Mouse (Mus musculus): ENCODE results near the gene Catsper3. TPM values are rescaled to one million over a fixed set of nuclear protein-coding genes. Genes with fewer than 3 reads are reported as not detected.

The Catsper3 gene
- polyA plus RNA-seq, 1 experiment from 2014 or later: not detected

DNA sequence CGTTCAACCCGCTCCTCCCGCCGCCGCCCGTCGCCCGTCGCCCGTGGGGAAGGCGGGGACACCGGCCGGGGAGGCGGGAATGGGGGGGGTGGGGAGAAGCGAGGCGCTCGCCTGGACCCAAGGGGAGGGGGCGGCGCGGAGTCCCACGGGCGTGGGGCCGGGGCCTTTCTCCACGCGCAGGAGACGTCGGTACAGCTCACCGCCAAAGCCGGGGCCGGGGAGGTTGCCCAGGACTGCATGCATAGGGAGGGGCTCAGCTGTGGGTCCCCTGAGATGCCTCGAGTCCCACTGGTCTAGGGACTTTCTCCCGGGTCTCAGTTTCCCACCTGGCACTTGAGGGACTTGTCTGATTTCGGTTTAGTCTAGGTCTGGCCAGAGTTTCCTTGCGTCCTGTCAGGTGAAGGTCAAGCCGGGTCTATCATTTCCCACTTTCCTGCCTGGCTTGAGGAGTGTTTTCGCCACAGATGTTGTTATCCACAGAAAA lies 51.8 kb downstream of the Catsper3 start, which contains the start of gene Pitx1:
Pitx1 (minus strand) TSS at position 51 of the 484 bp plus-strand sequence.
- 0 out of 2 replicates have a peak within 1 kb of the TSS, but pooled peaks have one; percentile 10 for H3K4me3 ChIP-seq (replicated peaks; ENCODE audit: low read depth, low read length)
- H3K36me3 ChIP-seq (ENCODE audit: control insufficient read depth, insufficient read depth, low read length): no peaks in the 10 kb centered on the region
- peaks cover 3% of the 10 kb centered on the region; the same call in 1 of the 2 replicates for H3K4me1 ChIP-seq (ENCODE audit: control insufficient read depth, insufficient read depth, low read length)
- H3K4me2 ChIP-seq (ENCODE audit: low read length): no peak within 1 kb of the TSS
- H3K27ac ChIP-seq (replicated peaks; ENCODE audit: low read depth, low read length): no peak within 1 kb of the TSS
- WGBS: under 1% methylated on average over 36 of the region's 36 CpGs
- H3K9ac ChIP-seq (replicated peaks; ENCODE audit: low read length): no peak within 1 kb of the TSS
- no peaks in the 10 kb centered on the region for H3K9me3 ChIP-seq (ENCODE audit: control insufficient read depth, low read length)
- ATAC-seq (ENCODE audit: low FRiP score, low TSS enrichment) (no peak), DNase-seq (no peak)
- H3K27me3 ChIP-seq (ENCODE audit: control insufficient read depth, insufficient read depth, low read length): peaks cover 92% of the 10 kb centered on the region

DNA sequence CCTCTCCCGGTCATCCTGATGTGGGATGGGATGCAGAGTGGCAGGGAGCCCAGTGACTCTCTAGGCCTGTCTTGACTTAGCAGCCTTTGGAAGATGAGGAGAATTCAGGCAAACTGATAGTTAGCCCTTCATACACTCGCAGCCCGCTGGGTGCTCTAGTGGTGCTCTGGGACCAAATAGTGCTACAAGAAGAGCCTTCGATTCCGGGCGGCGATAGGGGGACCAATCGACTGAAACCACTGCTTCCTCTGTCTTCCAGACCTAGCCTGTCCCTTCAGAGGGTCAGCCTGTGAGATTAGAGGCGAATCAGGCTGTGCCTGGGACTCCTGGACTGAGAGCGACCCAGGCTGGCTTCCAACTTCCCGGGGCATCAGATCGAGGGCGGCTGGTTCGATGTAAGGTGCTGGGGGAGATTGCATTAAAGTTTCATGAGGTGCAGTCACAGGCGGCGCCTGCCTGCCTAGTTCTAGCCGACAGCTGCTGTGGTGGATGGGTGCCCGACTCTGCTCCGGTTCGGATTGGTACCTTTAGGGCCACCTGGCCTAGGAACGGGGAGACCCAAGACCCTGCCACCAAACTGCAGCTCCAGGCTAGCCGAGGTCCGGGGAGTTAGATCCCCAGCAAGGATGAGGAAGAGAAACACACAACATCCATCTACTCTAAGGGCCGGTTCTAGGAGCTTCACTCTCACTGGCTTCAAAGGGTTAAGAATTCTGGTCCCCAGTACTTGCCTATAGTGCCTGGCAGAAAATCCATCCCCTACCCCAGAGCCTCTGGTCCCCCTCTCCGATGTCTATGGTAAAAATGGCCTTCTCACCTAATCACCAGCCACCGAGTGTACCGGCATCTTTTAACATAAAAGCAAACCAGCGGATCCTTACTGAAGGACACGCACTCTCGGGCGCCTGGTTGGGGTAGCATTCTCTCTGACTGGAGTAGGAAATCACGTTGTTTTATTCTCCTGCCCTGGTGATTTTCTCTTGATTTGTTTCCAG lies 52.7 kb downstream of the Catsper3 start:
- H3K4me1 ChIP-seq (ENCODE audit: control insufficient read depth, insufficient read depth, low read length): peaks cover 2% of the 10 kb centered on the region; the same call in 1 of the 2 replicates
- no peak overlapping the region for H3K4me2 ChIP-seq (ENCODE audit: low read length)
- no peaks in the 10 kb centered on the region for H3K9me3 ChIP-seq (ENCODE audit: control insufficient read depth, low read length)
- H3K4me3 ChIP-seq (replicated peaks; ENCODE audit: low read depth, low read length): no peak overlapping the region
- H3K27me3 ChIP-seq (ENCODE audit: control insufficient read depth, insufficient read depth, low read length): peaks cover 92% of the 10 kb centered on the region
- ATAC-seq (ENCODE audit: low FRiP score, low TSS enrichment): no peak
- 2% methylated on average over 32 of the region's 32 CpGs for WGBS
- DNase-seq: peak; percentile 36
- no peaks in the 10 kb centered on the region for H3K36me3 ChIP-seq (ENCODE audit: control insufficient read depth, insufficient read depth, low read length)
- H3K27ac ChIP-seq (replicated peaks; ENCODE audit: low read depth, low read length): no peak overlapping the region
- no peak overlapping the region for H3K9ac ChIP-seq (replicated peaks; ENCODE audit: low read length)

DNA sequence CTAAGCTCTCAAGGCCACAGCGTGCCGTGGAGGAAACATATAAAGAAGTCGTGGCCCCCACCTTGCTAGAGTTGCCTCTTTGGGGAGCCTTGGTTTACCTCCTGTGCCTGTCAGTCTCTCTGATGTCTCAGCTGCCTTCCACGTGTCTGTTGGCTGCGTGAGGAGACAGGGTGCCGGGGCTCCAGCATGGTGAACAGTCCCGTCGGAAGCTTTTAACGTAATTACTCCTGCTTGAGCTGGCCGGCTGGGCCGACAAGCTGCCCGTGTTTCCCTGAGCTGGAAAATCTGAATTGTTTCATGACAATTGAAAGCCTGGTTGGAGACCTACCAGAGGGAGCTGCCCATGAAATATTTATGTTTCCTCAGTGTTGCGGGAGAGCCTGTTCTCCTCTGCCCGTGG lies 55.9 kb downstream of the Catsper3 start:
- peak; percentile 57 for DNase-seq
- H3K4me3 ChIP-seq (replicated peaks; ENCODE audit: low read depth, low read length): no peak overlapping the region
- H3K27me3 ChIP-seq (ENCODE audit: control insufficient read depth, insufficient read depth, low read length): peaks cover 65% of the 10 kb centered on the region
- ATAC-seq (ENCODE audit: low FRiP score, low TSS enrichment): no peak
- H3K27ac ChIP-seq (replicated peaks; ENCODE audit: low read depth, low read length): no peak overlapping the region
- no peak overlapping the region for H3K9ac ChIP-seq (replicated peaks; ENCODE audit: low read length)
- H3K4me1 ChIP-seq (ENCODE audit: control insufficient read depth, insufficient read depth, low read length): peaks cover 2% of the 10 kb centered on the region; the same call in 1 of the 2 replicates
- no peaks in the 10 kb centered on the region for H3K9me3 ChIP-seq (ENCODE audit: control insufficient read depth, low read length)
- H3K4me2 ChIP-seq (ENCODE audit: low read length): no peak overlapping the region
- no peaks in the 10 kb centered on the region for H3K36me3 ChIP-seq (ENCODE audit: control insufficient read depth, insufficient read depth, low read length)
- WGBS: 14% methylated on average over 14 of the region's 14 CpGs

DNA sequence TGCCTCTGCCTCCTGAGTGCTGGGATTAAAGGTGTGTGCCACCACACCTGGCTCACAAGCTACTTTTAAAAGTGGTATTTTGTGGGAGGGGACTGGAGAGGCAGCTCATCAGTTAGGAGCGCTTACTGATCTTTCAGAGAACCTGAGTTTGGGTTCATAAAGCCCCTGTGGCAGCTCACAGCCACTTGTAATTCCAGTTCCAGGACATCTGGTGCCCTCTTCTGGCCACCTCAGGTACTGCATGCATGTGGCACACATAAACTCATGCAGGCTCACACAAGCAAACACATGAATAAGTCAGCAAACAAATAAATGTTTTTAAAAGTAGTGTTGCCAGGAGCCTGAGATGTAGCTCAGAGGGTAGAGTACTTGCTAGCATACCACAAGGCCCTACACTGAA lies 59.3 kb downstream of the Catsper3 start:
- Histone ChIP-seq H3K4me2 (ENCODE audit: low read length) (no peak overlapping the region), H3K36me3 (ENCODE audit: control insufficient read depth, insufficient read depth, low read length) (no peaks in the 10 kb centered on the region), H3K27me3 (ENCODE audit: control insufficient read depth, insufficient read depth, low read length) (peaks cover 30% of the 10 kb centered on the region), H3K9me3 (ENCODE audit: control insufficient read depth, low read length) (no peaks in the 10 kb centered on the region), H3K4me1 (ENCODE audit: control insufficient read depth, insufficient read depth, low read length) (no peaks in the 10 kb centered on the region), H3K27ac (replicated peaks; ENCODE audit: low read depth, low read length) (no peak overlapping the region), H3K9ac (replicated peaks; ENCODE audit: low read length) (no peak overlapping the region), H3K4me3 (replicated peaks; ENCODE audit: low read depth, low read length) (no peak overlapping the region)
- WGBS: 95% methylated on average over 1 of the region's 1 CpGs
- DNase-seq: no peak
- ATAC-seq (ENCODE audit: low FRiP score, low TSS enrichment): no peak

DNA sequence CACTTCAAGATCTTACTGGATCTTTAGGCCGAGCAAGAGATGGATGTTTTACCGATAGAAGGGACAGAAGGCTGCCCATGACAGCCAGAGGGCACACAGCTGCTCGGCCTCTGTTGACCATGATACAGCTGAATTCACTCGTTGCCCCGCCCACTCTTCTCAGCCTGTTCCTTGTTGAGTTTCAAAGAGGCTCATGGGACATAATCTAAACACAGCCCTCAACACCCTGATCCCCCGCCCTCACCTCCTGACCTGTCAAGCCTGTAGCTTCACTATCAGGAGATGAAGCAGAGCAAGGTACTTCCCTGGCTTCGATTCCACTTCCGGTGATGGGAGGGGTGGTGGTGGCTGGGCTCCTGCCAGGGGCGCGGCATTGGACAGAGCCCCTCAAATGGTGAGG lies 63.4 kb downstream of the Catsper3 start:
- Histone ChIP-seq H3K36me3 (ENCODE audit: control insufficient read depth, insufficient read depth, low read length) (no peaks in the 10 kb centered on the region), H3K4me2 (ENCODE audit: low read length) (no peak overlapping the region), H3K4me3 (replicated peaks; ENCODE audit: low read depth, low read length) (no peak overlapping the region), H3K9me3 (ENCODE audit: control insufficient read depth, low read length) (no peaks in the 10 kb centered on the region), H3K4me1 (ENCODE audit: control insufficient read depth, insufficient read depth, low read length) (no peaks in the 10 kb centered on the region), H3K9ac (replicated peaks; ENCODE audit: low read length) (no peak overlapping the region), H3K27ac (replicated peaks; ENCODE audit: low read depth, low read length) (no peak overlapping the region), H3K27me3 (ENCODE audit: control insufficient read depth, insufficient read depth, low read length) (no peaks in the 10 kb centered on the region)
- 60% methylated on average over 10 of the region's 10 CpGs for WGBS
- ATAC-seq (ENCODE audit: low FRiP score, low TSS enrichment) (no peak), DNase-seq (no peak)

DNA sequence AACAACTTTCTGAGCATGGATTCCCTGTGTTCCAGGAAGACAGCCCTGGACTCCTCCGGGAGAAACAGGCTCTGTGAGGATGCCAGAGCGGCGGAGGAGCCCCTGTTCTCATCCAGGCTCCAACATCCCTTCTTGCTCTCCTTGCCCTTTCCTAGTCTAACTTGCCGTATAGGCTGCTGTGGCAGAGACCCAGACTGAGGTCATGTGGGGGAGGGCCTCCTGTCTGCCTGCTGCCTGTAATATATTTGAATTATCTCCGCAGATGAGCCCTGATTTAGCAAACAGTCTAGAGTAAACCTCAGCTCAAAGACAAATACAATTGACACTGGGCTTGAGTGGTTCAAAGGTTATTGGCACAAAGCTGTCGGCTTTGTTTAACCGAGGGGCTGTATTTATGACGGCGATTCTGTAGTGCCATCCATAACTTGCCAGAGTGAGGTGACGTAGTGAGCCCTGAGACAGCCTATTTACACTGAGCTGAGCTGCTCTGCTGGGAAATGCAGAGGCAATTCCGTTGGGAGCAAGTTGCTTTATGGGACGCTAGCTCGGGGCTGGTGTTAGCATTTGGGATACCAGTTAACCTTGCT lies 64.3 kb downstream of the Catsper3 start:
- no peak for DNase-seq
- Histone ChIP-seq H3K27me3 (ENCODE audit: control insufficient read depth, insufficient read depth, low read length) (no peaks in the 10 kb centered on the region), H3K9ac (replicated peaks; ENCODE audit: low read length) (no peak overlapping the region), H3K4me2 (ENCODE audit: low read length) (no peak overlapping the region), H3K9me3 (ENCODE audit: control insufficient read depth, low read length) (no peaks in the 10 kb centered on the region), H3K4me1 (ENCODE audit: control insufficient read depth, insufficient read depth, low read length) (no peaks in the 10 kb centered on the region), H3K4me3 (replicated peaks; ENCODE audit: low read depth, low read length) (no peak overlapping the region), H3K36me3 (ENCODE audit: control insufficient read depth, insufficient read depth, low read length) (no peaks in the 10 kb centered on the region), H3K27ac (replicated peaks; ENCODE audit: low read depth, low read length) (no peak overlapping the region)
- 64% methylated on average over 13 of the region's 13 CpGs for WGBS
- no peak for ATAC-seq (ENCODE audit: low FRiP score, low TSS enrichment)

DNA sequence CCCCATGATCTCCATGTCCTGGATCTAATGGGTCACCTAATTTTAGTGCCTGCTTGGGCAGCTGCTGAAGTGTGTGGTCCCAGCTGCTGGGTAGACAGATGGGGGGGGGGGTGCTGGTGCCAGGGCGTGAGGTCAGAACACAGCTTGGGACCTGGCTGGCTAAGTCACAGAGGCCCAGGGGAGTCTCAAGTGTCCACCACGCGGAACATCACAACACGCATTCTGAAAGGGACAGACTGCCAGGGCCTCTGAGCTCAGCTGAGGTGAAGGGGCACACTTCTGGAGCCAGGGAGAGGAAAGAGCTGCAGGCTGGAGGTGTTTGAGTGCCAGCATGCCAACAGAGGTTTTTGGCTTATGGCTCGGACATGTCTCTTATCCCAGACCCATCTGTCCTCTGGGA lies 66.4 kb downstream of the Catsper3 start:
- no peaks in the 10 kb centered on the region for H3K9me3 ChIP-seq (ENCODE audit: control insufficient read depth, low read length)
- H3K36me3 ChIP-seq (ENCODE audit: control insufficient read depth, insufficient read depth, low read length): no peaks in the 10 kb centered on the region
- no peak overlapping the region for H3K27ac ChIP-seq (replicated peaks; ENCODE audit: low read depth, low read length)
- peaks cover under 1% of the 10 kb centered on the region; the same call in 1 of the 2 replicates for H3K27me3 ChIP-seq (ENCODE audit: control insufficient read depth, insufficient read depth, low read length)
- H3K4me3 ChIP-seq (replicated peaks; ENCODE audit: low read depth, low read length): no peak overlapping the region
- WGBS: 77% methylated on average over 5 of the region's 5 CpGs
- no peak overlapping the region for H3K9ac ChIP-seq (replicated peaks; ENCODE audit: low read length)
- no peaks in the 10 kb centered on the region for H3K4me1 ChIP-seq (ENCODE audit: control insufficient read depth, insufficient read depth, low read length)
- no peak for DNase-seq
- no peak for ATAC-seq (ENCODE audit: low FRiP score, low TSS enrichment)
- H3K4me2 ChIP-seq (ENCODE audit: low read length): no peak overlapping the region

DNA sequence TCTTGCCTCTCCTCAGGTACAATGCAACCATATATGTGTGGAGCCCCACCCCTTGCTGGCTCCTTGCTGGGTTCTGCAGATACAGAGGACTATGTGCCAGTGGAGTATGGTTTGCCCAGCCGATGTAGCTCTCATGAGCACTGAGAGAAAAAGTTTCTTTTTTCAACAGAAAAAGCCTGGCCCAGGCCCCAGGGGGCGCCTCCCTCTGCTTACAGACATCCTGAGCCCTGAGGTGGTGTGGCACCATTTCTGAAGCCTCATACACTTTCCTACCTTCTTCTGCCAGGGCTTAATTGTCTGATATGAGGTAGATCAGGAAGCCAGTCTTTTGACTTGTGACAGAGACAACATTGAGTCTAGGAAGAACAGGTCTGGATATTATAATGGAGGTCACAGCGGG lies 67.8 kb downstream of the Catsper3 start:
- Histone ChIP-seq H3K27me3 (ENCODE audit: control insufficient read depth, insufficient read depth, low read length) (peaks cover 10% of the 10 kb centered on the region; the same call in 1 of the 2 replicates), H3K9ac (replicated peaks; ENCODE audit: low read length) (no peak overlapping the region)

More for the DNA sequence above, 67.8 kb downstream of the Catsper3 start:
- no peak overlapping the region for H3K4me2 ChIP-seq (ENCODE audit: low read length)
- no peaks in the 10 kb centered on the region for H3K4me1 ChIP-seq (ENCODE audit: control insufficient read depth, insufficient read depth, low read length)
- H3K27ac ChIP-seq (replicated peaks; ENCODE audit: low read depth, low read length): no peak overlapping the region
- H3K9me3 ChIP-seq (ENCODE audit: control insufficient read depth, low read length): no peaks in the 10 kb centered on the region
- DNase-seq (no peak), ATAC-seq (ENCODE audit: low FRiP score, low TSS enrichment) (no peak)
- 70% methylated on average over 3 of the region's 3 CpGs for WGBS
- H3K4me3 ChIP-seq (replicated peaks; ENCODE audit: low read depth, low read length): no peak overlapping the region
- no peaks in the 10 kb centered on the region for H3K36me3 ChIP-seq (ENCODE audit: control insufficient read depth, insufficient read depth, low read length)

Measured in midbrain, embryonic 14.5 days (tissue).